Mouse (Mus musculus) heart, postnatal 14 days (tissue): ENCODE data around the gene Prdm2. TPM values are rescaled to one million over a fixed set of nuclear protein-coding genes. Genes with fewer than 3 reads are reported as not detected.

Source experiments
- DNase-seq, 2 experiments: peaks; one replicate each; pipeline ENCODE4 v3.0.0; 2021 to 2022
- intact Hi-C: fragments of 180-260 bp; cut with DNase I; formaldehyde crosslinking; loops from one replicate; pipeline ENCODE4 v1.15.1; 2025
- long read RNA-seq, 2 experiments: library from polyadenylated mRNA; stranded (forward); transcript quantifications; one replicate each; pipeline ENCODE4 v2.0.0; 2021
- total RNA-seq, 2 experiments: library from RNA; stranded (reverse); gene quantifications; 2 replicates each; pipeline ENCODE4 v1.2.3; 2021

The Prdm2 gene
- 10 to 100 TPM; 22.0 to 23.6 TPM for total RNA-seq
- long read RNA-seq, experiment 1, partial matches to known transcripts, result 2 of 6 reads
- long read RNA-seq, experiment 1, other reads (novel, unspliced or antisense), result 4 of 6 reads
- long read RNA-seq, experiment 2, partial matches to known transcripts, result 3 of 3 reads
- long read RNA-seq, experiment 2, other reads (novel, unspliced or antisense), result 0 of 3 reads

DNA sequence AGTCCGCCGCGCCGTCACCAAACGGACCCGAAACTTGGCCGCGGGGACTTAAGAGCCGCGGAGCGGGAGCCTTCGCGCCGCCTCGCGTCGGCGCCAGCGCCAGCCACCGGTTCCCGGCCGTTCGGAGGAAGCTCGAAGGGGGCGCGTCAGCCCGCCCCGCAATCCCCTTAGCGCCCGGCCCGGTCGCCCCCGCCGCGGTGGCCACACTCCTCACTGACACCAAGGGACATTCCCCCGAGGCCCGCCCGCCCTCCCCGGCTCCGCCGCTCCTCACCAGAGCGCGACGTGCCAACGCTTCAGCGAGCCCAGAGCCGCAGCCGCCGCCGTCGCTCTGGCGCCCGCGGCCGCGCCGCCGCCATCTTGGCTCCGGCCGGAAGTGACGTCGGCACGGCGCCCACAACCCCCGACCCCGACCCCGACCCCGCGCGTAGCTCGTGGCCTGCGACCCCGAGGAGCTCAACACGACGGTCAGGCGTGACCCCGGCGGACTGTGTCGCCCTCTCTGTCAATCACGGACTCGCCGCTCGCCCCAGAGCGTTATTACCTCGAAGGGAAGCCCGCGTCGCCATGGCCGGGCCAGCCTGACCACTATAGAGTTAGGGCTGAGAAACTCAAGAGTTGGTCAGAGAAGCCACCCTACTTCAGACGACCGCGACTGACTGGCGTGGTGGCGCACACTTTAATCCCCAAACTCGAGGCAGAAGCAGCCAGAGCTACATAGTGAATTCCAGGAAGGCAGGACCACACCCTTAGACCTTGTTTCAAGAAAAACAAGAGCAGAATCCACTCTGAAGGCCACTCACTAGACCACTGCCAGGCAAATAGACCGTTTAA is at the start of gene Prdm2:
Prdm2 (minus strand) TSS at position 655 of the 834 bp plus-strand sequence.
- intact Hi-C loops, result loop anchor here (5.0 kb wide), 1 partner anchor 100 kb away; no protein-coding TSS in a partner anchor

DNA sequence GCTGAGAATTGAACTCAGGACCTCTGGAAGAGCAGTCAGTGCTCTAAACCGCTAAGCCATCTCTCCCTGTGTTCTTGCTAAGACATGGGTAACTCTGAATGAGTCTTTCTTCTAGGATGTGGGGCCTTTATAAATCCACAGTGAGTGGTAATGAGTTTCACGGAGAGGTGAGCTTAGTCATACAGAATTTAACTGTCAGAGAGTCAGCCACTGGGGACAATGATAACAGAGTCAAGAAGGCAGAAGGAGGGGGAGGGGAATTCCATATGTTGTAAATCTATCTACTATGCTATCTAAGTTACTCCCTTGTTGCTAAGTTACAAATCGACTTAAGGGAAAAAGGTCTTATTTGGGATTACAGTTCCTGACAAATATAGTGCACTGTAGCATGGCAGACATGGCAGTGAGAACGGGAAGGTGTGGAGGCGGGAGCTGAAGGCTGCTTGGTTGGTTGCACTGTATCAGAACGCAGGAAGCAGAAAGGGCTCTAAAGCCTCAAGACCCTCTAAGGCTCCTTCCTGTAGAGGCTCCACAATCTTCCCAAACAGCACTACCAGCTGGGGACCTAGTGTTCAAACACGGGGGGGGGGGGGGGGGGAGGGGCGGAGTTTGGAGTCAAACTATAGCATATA is 47.0 kb upstream of the Prdm2 start:
- intact Hi-C loops, result loop anchor here (5.0 kb wide), 1 partner anchor 122 kb away; no protein-coding TSS in a partner anchor
- DNase-seq, result no peak

More for the DNA sequence above, at the start of gene Prdm2:
- peak; percentile 75 to 76 for DNase-seq

DNA sequence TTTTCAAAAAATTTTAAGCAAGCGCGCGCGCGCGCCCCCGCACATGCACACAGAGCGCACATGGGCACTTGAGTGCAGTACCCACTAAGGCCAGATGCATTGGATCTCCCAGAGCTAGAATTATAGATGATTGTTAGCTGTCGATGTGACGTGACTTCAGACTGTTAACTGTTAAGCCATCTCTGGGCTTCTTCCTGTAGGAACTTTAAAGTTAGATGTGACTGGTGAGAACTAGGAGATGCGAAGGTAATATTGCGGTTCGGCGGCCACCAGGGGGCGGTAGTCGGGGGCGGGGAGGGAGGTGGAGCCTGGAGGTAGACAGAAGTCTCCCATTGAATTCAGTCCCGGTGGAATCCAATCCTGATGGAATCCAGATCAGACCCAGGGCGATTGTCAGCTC is 45.7 kb upstream of the Prdm2 start:
- intact Hi-C loops, result no loop called here
- DNase-seq, result peak; percentile 58 to 67

DNA sequence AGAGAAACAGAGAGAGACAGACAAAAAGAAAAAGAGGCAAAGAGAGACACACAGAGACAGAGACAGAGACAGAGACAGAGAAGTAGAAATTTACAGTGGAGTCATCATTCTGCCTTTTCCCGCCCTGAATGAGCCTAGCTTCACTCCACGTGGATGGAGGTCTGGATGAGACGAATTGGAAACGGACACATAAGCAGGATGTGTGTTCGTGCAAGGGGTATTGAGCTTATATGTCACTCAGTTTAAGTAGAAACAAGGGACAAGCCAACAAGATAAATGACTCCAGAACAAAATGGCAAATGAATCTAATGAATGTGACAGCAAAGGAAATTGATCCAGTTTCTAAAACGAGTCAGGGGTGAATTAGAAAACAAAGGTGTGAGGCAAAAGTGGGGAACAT is 45.2 kb upstream of the Prdm2 start:
- intact Hi-C loops, result no loop called here
- no peak for DNase-seq

DNA sequence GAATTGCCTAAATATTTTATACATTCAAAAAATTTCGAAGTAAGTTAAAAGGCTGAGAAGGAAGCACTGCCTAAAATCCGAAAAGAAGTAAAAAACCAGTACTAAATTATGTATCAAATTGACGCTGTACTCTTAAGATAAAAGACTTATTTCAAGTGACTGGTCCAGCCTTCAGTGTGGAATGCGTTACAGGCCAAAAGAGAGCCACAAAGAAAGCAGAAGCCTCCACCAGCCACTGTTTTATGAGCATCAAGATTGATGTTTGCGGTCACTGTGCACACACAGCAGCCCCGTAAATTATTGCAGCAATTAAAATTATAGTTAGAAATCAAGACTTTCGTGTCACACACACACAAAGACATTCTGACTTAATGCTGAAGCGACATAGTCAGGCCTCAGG is 42.7 kb upstream of the Prdm2 start:
- no peak for DNase-seq
- intact Hi-C loops, result no loop called here

GRCm38 (mm10) chr4:143253356-143253755 is 40.6 kb upstream of the Prdm2 start:
- DNase-seq, result no peak
- intact Hi-C loops, result no loop called here

DNA sequence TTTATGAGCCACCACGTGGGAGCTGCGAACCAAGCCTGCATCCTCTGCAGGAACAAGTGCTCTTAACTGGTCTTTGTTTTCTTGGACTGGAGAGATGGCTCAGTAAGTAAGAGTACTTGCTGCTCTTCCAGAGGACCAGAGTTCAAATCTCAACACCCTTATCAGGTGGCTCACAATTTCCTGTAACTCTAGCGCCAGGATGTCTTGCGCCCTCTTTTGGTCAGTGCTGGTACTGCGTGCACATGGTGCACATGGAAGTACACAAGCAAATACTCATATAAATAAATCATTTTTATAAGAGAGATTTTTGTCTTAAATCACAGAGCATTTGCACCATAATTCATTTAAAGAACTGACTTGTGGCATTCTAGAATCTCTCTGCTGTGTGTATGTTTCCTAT is 35.3 kb upstream of the Prdm2 start:
- intact Hi-C loops, result no loop called here
- peak in 1 of 2 experiments; percentile 14 for DNase-seq

- intact Hi-C loops, result no loop called here
- no peak for DNase-seq
Observed at GRCm38 (mm10) chr4:143241294-143241693, 28.5 kb upstream of the Prdm2 start.

- intact Hi-C loops, result loop anchor here (2.0 kb wide), 1 partner anchor 127 kb away; no protein-coding TSS in a partner anchor
- no peak for DNase-seq
Observed at GRCm38 (mm10) chr4:143239615-143240201, 26.9 kb upstream of the Prdm2 start.

- intact Hi-C loops, result loop anchor here (2.0 kb wide), 1 partner anchor 126 kb away; no protein-coding TSS in a partner anchor
- DNase-seq, result no peak
Observed at GRCm38 (mm10) chr4:143239117-143239516, 26.3 kb upstream of the Prdm2 start.

- DNase-seq, result peak; percentile 61 to 68
- intact Hi-C loops, result loop anchor here (1.0 to 2.0 kb wide), 2 partner anchors 126 to 211 kb away; no protein-coding TSS in a partner anchor
Observed at GRCm38 (mm10) chr4:143238241-143239031, 25.6 kb upstream of the Prdm2 start.

GRCm38 (mm10) chr4:143231790-143232422 is 19.1 kb upstream of the Prdm2 start:
- intact Hi-C loops, result no loop called here
- DNase-seq, result no peak

- intact Hi-C loops, result no loop called here
- no peak for DNase-seq
Observed at GRCm38 (mm10) chr4:143231110-143231509, 18.3 kb upstream of the Prdm2 start.

- DNase-seq, result no peak
- intact Hi-C loops, result no loop called here
Observed at GRCm38 (mm10) chr4:143227976-143228375, 15.2 kb upstream of the Prdm2 start.

DNA sequence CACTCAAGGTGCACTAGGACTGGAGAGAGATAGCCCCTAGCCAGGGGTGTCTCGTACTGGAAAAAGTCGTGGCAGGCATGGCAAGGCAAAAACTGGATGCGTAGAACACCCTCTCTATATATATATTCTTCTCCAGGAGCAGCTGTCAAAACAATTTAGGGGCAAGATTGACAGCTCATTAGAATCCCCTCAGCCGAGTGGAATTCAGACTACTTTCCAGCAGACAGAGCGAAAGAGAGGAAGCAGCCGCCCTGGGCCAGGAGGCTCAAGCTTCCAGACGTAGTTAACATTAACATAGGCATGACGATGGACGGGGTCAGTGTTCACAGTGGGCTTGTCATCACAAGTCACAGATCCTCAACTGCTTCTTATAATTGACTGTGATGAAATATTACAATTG is 13.1 kb upstream of the Prdm2 start:
- DNase-seq, result no peak
- intact Hi-C loops, result no loop called here

DNA sequence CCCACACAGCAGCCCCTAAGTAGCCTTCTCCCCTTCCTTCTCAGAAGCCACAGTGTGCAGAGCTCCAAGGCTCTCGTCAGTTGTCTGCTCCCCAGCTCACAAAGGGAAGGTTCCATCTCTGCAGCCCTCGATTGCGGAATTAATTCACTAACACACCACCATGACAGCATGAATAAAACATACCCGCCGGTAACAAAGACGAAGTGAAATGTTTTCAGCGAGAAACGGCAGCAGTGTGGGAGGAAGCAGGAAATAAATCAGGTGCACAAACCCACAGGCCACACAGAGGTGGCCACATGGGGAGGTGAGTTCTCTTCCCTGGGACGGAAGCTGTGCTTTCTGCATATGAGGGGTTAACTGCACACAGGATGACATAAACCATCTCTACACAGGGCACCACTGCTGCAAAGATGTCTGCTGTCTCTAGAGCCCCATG is 6.5 kb upstream of the Prdm2 start:
- DNase-seq, result no peak
- intact Hi-C loops, result no loop called here

- intact Hi-C loops, result no loop called here
- DNase-seq, result no peak
Observed at GRCm38 (mm10) chr4:143218858-143219257, 6.1 kb upstream of the Prdm2 start.

- no peak for DNase-seq
- intact Hi-C loops, result no loop called here
Observed at GRCm38 (mm10) chr4:143217189-143217588, 4.4 kb upstream of the Prdm2 start.

GRCm38 (mm10) chr4:143214221-143214797 is 1.5 kb upstream of the Prdm2 start:
- intact Hi-C loops, result loop anchor here (5.0 kb wide), 1 partner anchor 102 kb away; no protein-coding TSS in a partner anchor
- no peak for DNase-seq
